Mouse (Mus musculus) ZHBTc4 (cell line): ENCODE results near the gene Gm21094.
"Not testable (repeated sequence)": the region's sequence is repeated elsewhere in the genome, so short reads cannot be mapped to it uniquely, and the experiment has no call there.

Experiments used
- DNase-seq: peaks from one replicate; pipeline ENCODE4 v3.0.0-alpha.2; 2011; ENCODE audit warnings: low read depth, low spot score

Gm21094 gene

GRCm38 (mm10) chrY:32620343-32620742 lies at the start of gene Gm21094:
Gene Gm21094, minus strand, starts transcription at chrY:32620443.
- not testable (repeated sequence) for DNase-seq
